Mouse (Mus musculus) embryonic fibroblast, embryonic 13.5 days (primary cell): ENCODE data around the gene Zfp853.

Source experiments
- CTCF ChIP-seq: IDR thresholded peaks from 2 replicates; pipeline ENCODE4 v1.5.1; 2011; ENCODE audit warnings: mild to moderate bottlenecking, control low read depth, low read length, moderate library complexity, borderline replicate concordance; ENCODE audit not compliant: insufficient read depth
- POLR2A ChIP-seq: IDR thresholded peaks from 2 replicates; pipeline ENCODE4 v1.6.1; 2011; ENCODE audit warnings: low read depth, mild to moderate bottlenecking, control low read depth, low read length, moderate library complexity

DNA sequence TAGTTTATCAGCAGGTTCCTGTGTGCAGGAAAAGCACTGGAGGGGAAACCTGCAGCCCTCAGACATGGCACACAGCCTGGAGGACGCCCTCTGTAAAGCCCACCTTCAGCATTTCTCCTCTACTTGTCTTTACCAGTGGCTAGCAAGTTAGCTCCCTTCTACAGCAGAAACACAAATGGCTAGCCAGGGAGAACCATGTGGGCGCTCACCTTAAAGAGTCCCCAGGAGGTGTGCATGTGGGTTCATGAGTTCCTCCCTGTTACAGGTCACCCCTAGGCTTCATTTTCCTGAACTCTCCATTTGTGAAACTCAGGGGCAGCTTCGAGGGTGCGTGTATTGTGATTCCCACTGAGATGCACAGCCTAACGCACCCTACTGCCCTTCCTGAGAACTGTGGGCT is 37.6 kb downstream of the Zfp853 start:
- TF ChIP-seq CTCF (no peak), POLR2A (no peak)
